Mouse (Mus musculus): Measurements from ENCODE around the gene Ptges2. TPM values are rescaled to one million over a fixed set of nuclear protein-coding genes. Genes with fewer than 3 reads are reported as not detected.

Ptges2 gene
- total and polyA plus RNA-seq, 3 experiments = 6.8 to 13.8 (median 11.5) TPM

DNA sequence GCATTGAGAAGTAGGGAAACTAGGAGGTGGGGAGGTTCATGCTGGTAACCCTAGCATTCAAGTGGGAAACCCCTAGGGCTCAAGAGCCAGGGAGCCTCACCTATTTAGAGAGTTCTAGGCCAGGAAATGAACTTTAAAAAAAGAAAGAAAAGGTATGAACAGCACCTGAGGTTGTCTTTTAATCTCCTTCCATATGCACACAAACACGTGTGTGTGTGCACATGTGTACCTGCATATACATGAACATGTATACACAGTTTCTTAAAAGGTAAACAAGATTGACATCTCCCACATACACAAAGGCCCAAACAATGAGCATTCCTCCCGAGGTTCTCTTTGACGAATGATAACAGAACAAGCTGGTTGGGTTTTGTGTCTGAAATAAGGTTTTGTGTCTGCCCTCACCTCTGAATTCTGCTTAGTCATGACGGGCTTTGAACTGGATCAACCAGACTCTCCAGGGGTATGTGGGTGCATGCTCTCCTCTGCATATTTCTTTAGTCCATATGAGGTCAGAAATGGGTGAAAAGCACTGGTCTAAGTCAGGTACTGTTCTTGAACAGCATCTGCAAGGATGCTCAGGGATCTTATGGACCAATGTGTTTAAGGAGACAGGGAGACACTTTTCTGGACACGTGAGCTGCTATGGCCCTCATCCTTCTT, 58.1 kb downstream of the Ptges2 start:
- Histone ChIP-seq H3K27me3 (ENCODE audit: insufficient read depth, low read length) (no peaks in the 10 kb centered on the region), H3K4me1 (ENCODE audit: insufficient read depth, low read depth, low read length) (peaks cover 52% of the 10 kb centered on the region), H3K4me3 (ENCODE audit: low read depth, low read length) (peak overlapping the region; percentile 15; the same call in 1 of the 2 replicates), H3K9me3 (replicated peaks) (no peaks in the 10 kb centered on the region), H3K36me3 (replicated peaks) (peaks cover 31% of the 10 kb centered on the region)
- TF ChIP-seq TAL1 (conservative IDR thresholded peaks at IDR 0.05; ENCODE audit: low read depth, low read length) = no peak
- no peak for TF ChIP-seq CTCF (IDR thresholded peaks at IDR 0.05; ENCODE audit: low read depth, low read length)
- TF ChIP-seq POLR2AphosphoS5 (IDR thresholded peaks at IDR 0.05; ENCODE audit: insufficient replicate concordance, low read depth, low read length) = no peak
- TF ChIP-seq GATA1 (IDR thresholded peaks at IDR 0.05; ENCODE audit: borderline replicate concordance, low read length) = no peak
- TF ChIP-seq GATA2 (IDR thresholded peaks at IDR 0.05; ENCODE audit: borderline replicate concordance, low read depth, low read length) = no peak
- DNase-seq (ENCODE audit: low spot score) (no peak), ATAC-seq (ENCODE audit: extremely low read depth, insufficient number of reproducible peaks, low FRiP score, poor library complexity, severe bottlenecking) (no peak)

DNA sequence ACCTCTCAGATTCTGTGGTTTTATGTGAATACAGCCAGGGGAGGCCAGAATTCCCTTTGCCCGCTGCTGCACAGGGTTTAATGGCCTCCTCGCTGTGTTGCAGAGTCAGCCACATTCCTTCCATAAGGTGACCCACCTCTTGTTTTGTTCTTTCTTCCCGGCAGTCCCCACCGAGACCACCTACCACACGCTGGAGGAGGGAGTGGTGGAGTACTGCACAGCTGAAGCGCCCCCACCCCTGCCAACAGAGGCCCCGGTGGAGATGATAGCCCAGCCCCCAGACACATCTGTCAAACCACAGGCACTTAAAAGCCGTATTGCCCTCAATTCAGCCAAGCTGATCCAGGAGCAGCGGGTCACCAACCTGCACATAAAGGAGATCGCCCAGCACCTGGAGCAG, 58.9 kb downstream of the Ptges2 start:
- ATAC-seq (ENCODE audit: extremely low read depth, insufficient number of reproducible peaks, low FRiP score, poor library complexity, severe bottlenecking) (no peak), DNase-seq (ENCODE audit: low spot score) (no peak)
- H3K27me3 ChIP-seq (ENCODE audit: insufficient read depth, low read length) = no peaks in the 10 kb centered on the region
- no peaks in the 10 kb centered on the region for H3K9me3 ChIP-seq (replicated peaks)
- TF ChIP-seq CTCF (IDR thresholded peaks at IDR 0.05; ENCODE audit: low read depth, low read length) (no peak), GATA1 (IDR thresholded peaks at IDR 0.05; ENCODE audit: borderline replicate concordance, low read length) (no peak), TAL1 (conservative IDR thresholded peaks at IDR 0.05; ENCODE audit: low read depth, low read length) (no peak), GATA2 (IDR thresholded peaks at IDR 0.05; ENCODE audit: borderline replicate concordance, low read depth, low read length) (no peak), POLR2AphosphoS5 (IDR thresholded peaks at IDR 0.05; ENCODE audit: insufficient replicate concordance, low read depth, low read length) (no peak)
- peaks cover 31% of the 10 kb centered on the region for H3K36me3 ChIP-seq (replicated peaks)
- H3K4me1 ChIP-seq (ENCODE audit: insufficient read depth, low read depth, low read length) = peaks cover 47% of the 10 kb centered on the region
- H3K4me3 ChIP-seq (ENCODE audit: low read depth, low read length) = no peak overlapping the region

GRCm38 (mm10) chr2:32455101-32455500, 59.4 kb downstream of the Ptges2 start:
- no peak for ATAC-seq (ENCODE audit: extremely low read depth, insufficient number of reproducible peaks, low FRiP score, poor library complexity, severe bottlenecking)

More at GRCm38 (mm10) chr2:32455101-32455500, 59.4 kb downstream of the Ptges2 start:
- no peaks in the 10 kb centered on the region for H3K27me3 ChIP-seq (ENCODE audit: insufficient read depth, low read length)
- no peaks in the 10 kb centered on the region for H3K9me3 ChIP-seq (replicated peaks)
- no peak for DNase-seq (ENCODE audit: low spot score)
- no peak overlapping the region for H3K4me3 ChIP-seq (ENCODE audit: low read depth, low read length)
- H3K4me1 ChIP-seq (ENCODE audit: insufficient read depth, low read depth, low read length) = peaks cover 42% of the 10 kb centered on the region
- TF ChIP-seq GATA1 (IDR thresholded peaks at IDR 0.05; ENCODE audit: borderline replicate concordance, low read length) = no peak
- no peak for TF ChIP-seq CTCF (IDR thresholded peaks at IDR 0.05; ENCODE audit: low read depth, low read length)
- no peak for TF ChIP-seq TAL1 (conservative IDR thresholded peaks at IDR 0.05; ENCODE audit: low read depth, low read length)
- no peak for TF ChIP-seq GATA2 (IDR thresholded peaks at IDR 0.05; ENCODE audit: borderline replicate concordance, low read depth, low read length)
- peaks cover 31% of the 10 kb centered on the region for H3K36me3 ChIP-seq (replicated peaks)

Other genes with a start within 250 kb of the Ptges2 start
- 147 and 160 TPM in 2 replicates for gene Prrc2b, start 244.8 kb upstream of the Ptges2 start, total RNA-seq (2014; fragmentation: Nextera tagmentation)
- gene Prrc2b, start 244.8 kb upstream of the Ptges2 start, total RNA-seq (2017) = 16.0 and 17.1 TPM in 2 replicates
- 90.5 and 103 TPM in 2 replicates for gene Prrc2b, start 244.8 kb upstream of the Ptges2 start, polyA plus RNA-seq (2012)
- 25.8 and 31.8 TPM in 2 replicates for gene Pomt1, start 159.3 kb upstream of the Ptges2 start, total RNA-seq (2014; fragmentation: Nextera tagmentation)
- gene Pomt1, start 159.3 kb upstream of the Ptges2 start, total RNA-seq (2017) = 15.0 and 17.7 TPM in 2 replicates
- gene Pomt1, start 159.3 kb upstream of the Ptges2 start, polyA plus RNA-seq (2012) = 12.3 and 12.8 TPM in 2 replicates
- gene Uck1, start 135.7 kb upstream of the Ptges2 start, total RNA-seq (2014; fragmentation: Nextera tagmentation) = 26.1 and 50.0 TPM in 2 replicates
- 41.7 and 42.5 TPM in 2 replicates for gene Uck1, start 135.7 kb upstream of the Ptges2 start, total RNA-seq (2017)
- 53.2 and 56.1 TPM in 2 replicates for gene Uck1, start 135.7 kb upstream of the Ptges2 start, polyA plus RNA-seq (2012)
- gene Golga2, start 108.5 kb upstream of the Ptges2 start, total RNA-seq (2014; fragmentation: Nextera tagmentation) = 19.5 and 24.5 TPM in 2 replicates
- 35.2 and 35.6 TPM in 2 replicates for gene Golga2, start 108.5 kb upstream of the Ptges2 start, total RNA-seq (2017)
- gene Golga2, start 108.5 kb upstream of the Ptges2 start, polyA plus RNA-seq (2012) = 20.8 and 24.3 TPM in 2 replicates
- 150 and 164 TPM in 2 replicates for gene Swi5, start 107.8 kb upstream of the Ptges2 start, total RNA-seq (2014; fragmentation: Nextera tagmentation)
- gene Swi5, start 107.8 kb upstream of the Ptges2 start, total RNA-seq (2017) = 482 and 488 TPM in 2 replicates
- gene Swi5, start 107.8 kb upstream of the Ptges2 start, polyA plus RNA-seq (2012) = 351 and 432 TPM in 2 replicates
- gene Ciz1, start 43.6 kb upstream of the Ptges2 start, total RNA-seq (2014; fragmentation: Nextera tagmentation) = 196 and 213 TPM in 2 replicates
- gene Ciz1, start 43.6 kb upstream of the Ptges2 start, total RNA-seq (2017) = 62.9 and 71.6 TPM in 2 replicates
- 306 and 372 TPM in 2 replicates for gene Ciz1, start 43.6 kb upstream of the Ptges2 start, polyA plus RNA-seq (2012)
- gene Dnm1, start 42.6 kb upstream of the Ptges2 start, total RNA-seq (2014; fragmentation: Nextera tagmentation) = not detected in 2 replicates
- 0.05 TPM in 1 of 2 replicates, not detected in the other for gene Dnm1, start 42.6 kb upstream of the Ptges2 start, total RNA-seq (2017)
- gene Dnm1, start 42.6 kb upstream of the Ptges2 start, polyA plus RNA-seq (2012) = 0.14 and 0.15 TPM in 2 replicates
- gene 1110008P14Rik, start 14.0 kb upstream of the Ptges2 start, total RNA-seq (2014; fragmentation: Nextera tagmentation) = 61.4 and 63.6 TPM in 2 replicates
- 26.5 and 33.0 TPM in 2 replicates for gene 1110008P14Rik, start 14.0 kb upstream of the Ptges2 start, total RNA-seq (2017)
- 61.9 and 82.0 TPM in 2 replicates for gene 1110008P14Rik, start 14.0 kb upstream of the Ptges2 start, polyA plus RNA-seq (2012)
- not detected in 2 replicates for gene Lcn2, start 7.6 kb upstream of the Ptges2 start, total RNA-seq (2014; fragmentation: Nextera tagmentation)
- gene Lcn2, start 7.6 kb upstream of the Ptges2 start, total RNA-seq (2017) = not detected in 2 replicates
- gene Lcn2, start 7.6 kb upstream of the Ptges2 start, polyA plus RNA-seq (2012) = 0.05 TPM in 1 of 2 replicates, not detected in the other
- 3.9 and 4.2 TPM in 2 replicates for gene Naif1, start 54.6 kb downstream of the Ptges2 start, total RNA-seq (2014; fragmentation: Nextera tagmentation)
- gene Naif1, start 54.6 kb downstream of the Ptges2 start, total RNA-seq (2017) = 3.8 and 4.0 TPM in 2 replicates
- 6.9 and 8.1 TPM in 2 replicates for gene Naif1, start 54.6 kb downstream of the Ptges2 start, polyA plus RNA-seq (2012)
- gene Slc25a25, start 55.5 kb downstream of the Ptges2 start, total RNA-seq (2014; fragmentation: Nextera tagmentation) = 5.1 and 25.4 TPM in 2 replicates
- 6.8 and 8.0 TPM in 2 replicates for gene Slc25a25, start 55.5 kb downstream of the Ptges2 start, total RNA-seq (2017)
- 6.5 and 6.9 TPM in 2 replicates for gene Slc25a25, start 55.5 kb downstream of the Ptges2 start, polyA plus RNA-seq (2012)
- gene Fam102a, start 139.4 kb downstream of the Ptges2 start, total RNA-seq (2014; fragmentation: Nextera tagmentation) = 33.6 and 35.0 TPM in 2 replicates
- 28.7 and 30.1 TPM in 2 replicates for gene Fam102a, start 139.4 kb downstream of the Ptges2 start, total RNA-seq (2017)
- gene Fam102a, start 139.4 kb downstream of the Ptges2 start, polyA plus RNA-seq (2012) = 28.9 and 32.7 TPM in 2 replicates
- 74.6 and 85.4 TPM in 2 replicates for gene Dpm2, start 175.0 kb downstream of the Ptges2 start, total RNA-seq (2014; fragmentation: Nextera tagmentation)
- gene Dpm2, start 175.0 kb downstream of the Ptges2 start, total RNA-seq (2017) = 59.3 and 64.4 TPM in 2 replicates
- gene Dpm2, start 175.0 kb downstream of the Ptges2 start, polyA plus RNA-seq (2012) = 8.2 and 9.4 TPM in 2 replicates
- 1.0 TPM in 1 of 2 replicates, not detected in the other for gene Pip5kl1, start 178.9 kb downstream of the Ptges2 start, total RNA-seq (2014; fragmentation: Nextera tagmentation)
- gene Pip5kl1, start 178.9 kb downstream of the Ptges2 start, total RNA-seq (2017) = 0.71 and 1.0 TPM in 2 replicates
- gene Pip5kl1, start 178.9 kb downstream of the Ptges2 start, polyA plus RNA-seq (2012) = 0.11 and 0.13 TPM in 2 replicates
- gene 9430097D07Rik, start 179.8 kb downstream of the Ptges2 start, total RNA-seq (2014; fragmentation: Nextera tagmentation) = not detected in 2 replicates
- gene 9430097D07Rik, start 179.8 kb downstream of the Ptges2 start, total RNA-seq (2017) = 0.11 TPM in 1 of 2 replicates, not detected in the other
- not detected in 2 replicates for gene 9430097D07Rik, start 179.8 kb downstream of the Ptges2 start, polyA plus RNA-seq (2012)
- 15.4 and 25.2 TPM in 2 replicates for gene St6galnac4, start 191.2 kb downstream of the Ptges2 start, total RNA-seq (2014; fragmentation: Nextera tagmentation)
- 6.7 and 8.1 TPM in 2 replicates for gene St6galnac4, start 191.2 kb downstream of the Ptges2 start, total RNA-seq (2017)
- gene St6galnac4, start 191.2 kb downstream of the Ptges2 start, polyA plus RNA-seq (2012) = 20.8 and 24.4 TPM in 2 replicates
- gene St6galnac6, start 203.8 kb downstream of the Ptges2 start, total RNA-seq (2014; fragmentation: Nextera tagmentation) = 18.3 and 20.2 TPM in 2 replicates
- gene St6galnac6, start 203.8 kb downstream of the Ptges2 start, total RNA-seq (2017) = 16.8 and 19.8 TPM in 2 replicates
- 36.6 and 39.2 TPM in 2 replicates for gene St6galnac6, start 203.8 kb downstream of the Ptges2 start, polyA plus RNA-seq (2012)
- gene Ak1, start 225.9 kb downstream of the Ptges2 start, total RNA-seq (2014; fragmentation: Nextera tagmentation) = not detected in 2 replicates
- 0.44 and 0.58 TPM in 2 replicates for gene Ak1, start 225.9 kb downstream of the Ptges2 start, total RNA-seq (2017)
- gene Ak1, start 225.9 kb downstream of the Ptges2 start, polyA plus RNA-seq (2012) = 0.42 and 0.56 TPM in 2 replicates